Mouse (Mus musculus): ENCODE measurements around the gene Stfa2l1. TPM values are rescaled to one million over a fixed set of nuclear protein-coding genes. Genes with fewer than 3 reads are reported as not detected.
"Not testable (repeated sequence)": the region's sequence is repeated elsewhere in the genome, so short reads cannot be mapped to it uniquely, and the experiment has no call there.

Stfa2l1 gene
- polyA plus RNA-seq (2017; shearing (Covaris generic)), result not detected

DNA sequence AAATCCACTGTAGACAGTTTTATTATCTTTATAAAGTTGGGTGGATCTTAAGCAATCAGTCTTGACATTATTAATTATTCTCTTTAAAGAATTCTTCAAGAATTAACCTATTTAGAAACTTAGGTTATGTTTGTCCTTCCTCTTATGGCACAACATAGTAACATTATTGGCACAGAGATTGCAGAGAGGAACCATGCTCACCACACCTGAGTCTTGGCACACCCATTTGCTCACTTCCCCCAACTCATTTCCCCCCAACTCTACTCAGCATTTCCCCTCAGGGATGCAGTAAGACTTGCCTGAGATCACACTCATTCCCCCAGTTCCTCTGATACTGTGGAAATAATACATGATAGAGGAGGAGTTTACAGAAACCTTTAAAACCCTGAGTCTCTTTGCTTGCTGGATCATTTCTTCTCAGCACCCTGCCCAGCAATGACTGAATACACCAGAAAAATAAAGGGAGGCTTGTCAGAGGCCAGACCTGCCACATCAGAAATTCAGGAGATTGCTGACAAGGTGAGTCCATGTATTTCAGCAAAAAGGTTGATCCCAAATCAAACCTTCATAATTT, at the start of gene Stfa2l1:
TSS of gene Stfa2l1 (plus strand) at position 410 of the 574 bp plus-strand sequence.
- no peak for ATAC-seq

DNA sequence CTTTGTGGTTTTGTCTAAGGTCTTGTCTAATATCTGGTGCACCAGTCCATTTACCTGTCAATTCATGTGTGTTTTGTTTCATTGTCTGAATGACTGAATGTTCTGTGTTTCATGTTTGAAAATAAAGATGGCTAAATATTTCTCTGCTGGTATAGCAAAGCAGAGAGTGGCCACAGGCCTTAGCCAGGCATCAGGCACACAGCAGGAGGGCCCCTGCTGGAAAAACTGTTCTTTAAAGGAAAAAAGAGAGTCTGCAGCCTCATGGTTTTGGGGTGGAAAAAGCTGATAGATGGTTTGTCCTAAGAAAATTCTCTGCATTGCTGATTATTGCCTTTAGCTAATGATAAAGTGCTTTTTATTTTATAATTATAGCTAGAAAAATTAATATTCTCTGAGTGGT, 45.1 kb upstream of the Stfa2l1 start:
- not testable (repeated sequence) for ATAC-seq

DNA sequence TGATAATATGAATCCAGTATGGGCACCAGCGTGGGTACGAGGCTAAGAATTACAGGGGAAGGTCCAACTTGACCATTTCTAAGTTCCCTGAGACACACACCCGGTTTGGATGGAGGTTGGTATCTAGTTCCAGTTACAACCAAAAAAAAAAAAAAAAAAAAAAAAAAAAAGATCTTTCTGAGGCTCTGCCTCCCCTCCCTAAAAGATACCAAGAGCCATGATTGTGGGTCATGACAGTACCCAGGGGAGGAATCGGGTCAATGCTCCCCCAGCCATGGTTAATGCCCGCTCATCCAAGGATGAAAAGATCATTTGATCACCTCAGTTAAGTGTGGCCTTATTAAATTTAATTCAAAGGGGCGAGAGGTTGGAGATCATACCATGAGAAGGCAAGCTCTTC, 40.9 kb upstream of the Stfa2l1 start:
- not testable (repeated sequence) for ATAC-seq

DNA sequence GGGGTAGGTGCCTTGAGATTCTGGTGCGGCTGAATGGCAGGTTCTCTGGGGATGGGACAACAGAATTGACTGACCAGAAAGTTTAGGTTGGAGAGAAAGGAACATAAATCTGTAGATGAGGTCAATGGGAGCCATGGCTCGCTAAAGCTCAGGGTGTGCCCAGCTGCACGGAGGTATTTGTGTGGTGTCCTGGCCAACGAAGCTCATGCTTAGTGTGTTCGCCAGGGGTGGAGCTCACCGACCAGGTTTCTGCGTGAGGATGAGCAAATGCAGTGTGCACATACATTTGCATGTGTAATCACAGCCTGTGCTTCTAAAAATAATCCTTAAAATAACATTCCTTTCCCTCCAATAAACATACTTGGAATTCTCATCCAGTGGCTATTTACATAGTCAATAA, 28.5 kb upstream of the Stfa2l1 start:
- no peak for ATAC-seq

GRCm38 (mm10) chr16:36131141-36131540, 25.5 kb upstream of the Stfa2l1 start, which contains the start of gene Csta1:
Gene Csta1 (minus strand): TSS chr16:36131241.
- ATAC-seq, result no peak

DNA sequence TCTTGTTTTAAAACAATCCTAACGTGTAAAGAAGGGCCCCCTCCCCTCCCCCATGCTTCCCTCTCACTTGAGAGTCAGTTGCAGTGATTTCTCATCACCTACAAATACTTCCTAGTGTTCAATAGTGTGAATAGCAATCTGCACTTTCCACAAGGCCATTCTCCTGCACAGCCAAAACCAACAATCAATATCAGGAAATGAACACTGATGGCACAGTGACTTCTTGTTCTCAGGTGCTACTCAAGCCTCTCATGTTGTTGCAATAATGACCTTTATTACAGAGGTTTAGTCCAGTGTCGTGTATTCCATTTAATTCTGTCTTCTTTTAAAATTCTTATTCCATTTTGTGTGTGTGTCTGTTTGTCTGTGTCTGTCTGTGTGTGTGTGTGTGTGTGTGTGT, 18.4 kb upstream of the Stfa2l1 start:
- no peak for ATAC-seq

DNA sequence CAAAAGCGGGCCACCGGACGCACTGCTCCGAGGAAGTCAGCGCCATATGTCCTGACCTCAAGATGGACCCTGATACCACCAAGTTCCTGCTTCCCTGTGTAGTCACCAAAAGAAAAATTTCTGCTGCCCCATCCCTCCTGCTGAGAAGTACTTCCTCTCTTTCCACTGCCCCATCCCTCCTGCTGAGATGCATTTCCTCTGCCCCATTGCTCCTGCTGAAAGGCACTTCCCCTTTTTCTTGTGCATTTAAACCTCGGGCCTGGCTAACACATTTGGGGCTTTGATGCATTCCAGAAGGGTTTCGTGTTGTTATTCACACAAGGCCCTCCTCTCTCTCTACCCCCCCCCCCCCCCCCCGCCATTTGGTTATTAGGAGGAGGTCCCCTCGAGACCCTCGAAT, 11.2 kb downstream of the Stfa2l1 start:
- ATAC-seq, result not testable (repeated sequence)

GRCm38 (mm10) chr16:36176108-36176507, 19.5 kb downstream of the Stfa2l1 start:
- no peak for ATAC-seq

GRCm38 (mm10) chr16:36179910-36180309, 23.3 kb downstream of the Stfa2l1 start:
- ATAC-seq, result no peak

GRCm38 (mm10) chr16:36183912-36184311, 27.3 kb downstream of the Stfa2l1 start, which contains the start of gene Gm5483:
Gene Gm5483 (plus strand): TSS chr16:36184212.
- ATAC-seq, result not testable (repeated sequence)

- no peak for ATAC-seq
These were observed 42.6 kb downstream of the Stfa2l1 start for GRCm38 (mm10) chr16:36199226-36199625.

- ATAC-seq, result no peak
These were observed 47.2 kb downstream of the Stfa2l1 start for GRCm38 (mm10) chr16:36203846-36204245.

GRCm38 (mm10) chr16:36205684-36206083, 49.1 kb downstream of the Stfa2l1 start:
- ATAC-seq, result not testable (repeated sequence)

DNA sequence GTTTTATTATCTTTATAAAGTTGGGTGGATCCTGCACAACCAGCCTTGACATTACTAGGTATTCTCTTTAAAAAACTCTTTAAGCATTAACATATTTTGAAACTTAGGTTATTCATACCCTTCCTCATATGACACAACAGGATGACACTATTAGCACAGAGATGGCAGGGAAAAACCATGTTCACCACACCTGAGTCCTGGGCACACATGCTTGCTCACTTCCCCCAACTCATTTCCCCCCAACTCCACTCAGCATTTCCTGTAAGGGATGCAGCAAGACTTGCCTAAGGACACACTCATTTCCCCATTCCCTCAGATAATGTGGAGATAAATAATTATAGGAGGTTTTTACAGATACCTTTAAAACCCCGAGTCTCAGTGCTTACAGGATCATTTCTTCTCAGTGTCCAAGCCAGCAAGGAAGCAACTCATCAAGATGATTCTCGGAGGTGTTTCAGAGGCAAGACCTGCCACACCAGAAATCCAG, 53.4 kb downstream of the Stfa2l1 start, which contains the start of gene Gm5416:
TSS of gene Gm5416 (plus strand) at position 437 of the 487 bp plus-strand sequence.
- ATAC-seq, result no peak

Other genes with a start within 250 kb of the Stfa2l1 start
- gene Parp9, start 218.3 kb upstream of the Stfa2l1 start, polyA plus RNA-seq (2017; shearing (Covaris generic)), result 10 to 100 TPM; 62.4 to 76.7 (median 76.5) TPM
- gene Dtx3l, start 217.7 kb upstream of the Stfa2l1 start, polyA plus RNA-seq (2017; shearing (Covaris generic)), result 10 to 100 TPM; 47.2 to 59.8 (median 52.9) TPM
- 10 to 100 TPM; 39.8 to 41.2 (median 40.9) TPM for gene Kpna1, start 178.1 kb upstream of the Stfa2l1 start, polyA plus RNA-seq (2017; shearing (Covaris generic))
- 1 to 10 TPM; 7.2 to 9.7 (median 7.3) TPM for gene Wdr5b, start 115.6 kb upstream of the Stfa2l1 start, polyA plus RNA-seq (2017; shearing (Covaris generic))
- 100 to 1,000 TPM in 2 of 3 experiments, 10 to 100 TPM in 1; 88.8 to 114 (median 113) TPM for gene Fam162a, start 85.2 kb upstream of the Stfa2l1 start, polyA plus RNA-seq (2017; shearing (Covaris generic))
- gene Ccdc58, start 85.1 kb upstream of the Stfa2l1 start, polyA plus RNA-seq (2017; shearing (Covaris generic)), result 10 to 100 TPM; 31.1 to 34.2 (median 31.7) TPM
- under 1 TPM in 1 of 3 experiments, not detected in 2; 0.34 TPM for gene Csta1, start 25.6 kb upstream of the Stfa2l1 start, polyA plus RNA-seq (2017; shearing (Covaris generic))
- not detected for gene Gm5483, start 27.4 kb downstream of the Stfa2l1 start, polyA plus RNA-seq (2017; shearing (Covaris generic))
- gene Gm5416, start 53.6 kb downstream of the Stfa2l1 start, polyA plus RNA-seq (2017; shearing (Covaris generic)), result not detected
- gene 2010005H15Rik, start 64.7 kb downstream of the Stfa2l1 start, polyA plus RNA-seq (2017; shearing (Covaris generic)), result 1 to 10 TPM in 1 of 3 experiments, under 1 TPM in 1, not detected in 1; 0.59 to 1.1 TPM
- gene Stfa1, start 120.1 kb downstream of the Stfa2l1 start, polyA plus RNA-seq (2017; shearing (Covaris generic)), result not detected
- not detected for gene BC117090, start 177.5 kb downstream of the Stfa2l1 start, polyA plus RNA-seq (2017; shearing (Covaris generic))
- gene BC100530, start 210.9 kb downstream of the Stfa2l1 start, polyA plus RNA-seq (2017; shearing (Covaris generic)), result not detected

Measured in inflammation-experienced regulatory T-cells, adult 6 months (primary cell).